Mouse (Mus musculus) spleen, adult 2 months (tissue): ENCODE data around the gene Thada.

ENCODE experiments used
- CTCF ChIP-seq: fragments of 200-500 bp; IDR thresholded peaks from 2 replicates; pipeline ENCODE4 v1.5.1; 2011; ENCODE audit warnings: mild to moderate bottlenecking, inconsistent platforms; ENCODE audit not compliant: insufficient read depth, insufficient read length, insufficient replicate concordance; ENCODE audit errors: extremely low read depth
- POLR2A ChIP-seq: fragments of 200-500 bp; IDR thresholded peaks from 2 replicates; pipeline ENCODE4 v1.6.1; 2011; ENCODE audit warnings: low read depth, low read length, inconsistent platforms

DNA sequence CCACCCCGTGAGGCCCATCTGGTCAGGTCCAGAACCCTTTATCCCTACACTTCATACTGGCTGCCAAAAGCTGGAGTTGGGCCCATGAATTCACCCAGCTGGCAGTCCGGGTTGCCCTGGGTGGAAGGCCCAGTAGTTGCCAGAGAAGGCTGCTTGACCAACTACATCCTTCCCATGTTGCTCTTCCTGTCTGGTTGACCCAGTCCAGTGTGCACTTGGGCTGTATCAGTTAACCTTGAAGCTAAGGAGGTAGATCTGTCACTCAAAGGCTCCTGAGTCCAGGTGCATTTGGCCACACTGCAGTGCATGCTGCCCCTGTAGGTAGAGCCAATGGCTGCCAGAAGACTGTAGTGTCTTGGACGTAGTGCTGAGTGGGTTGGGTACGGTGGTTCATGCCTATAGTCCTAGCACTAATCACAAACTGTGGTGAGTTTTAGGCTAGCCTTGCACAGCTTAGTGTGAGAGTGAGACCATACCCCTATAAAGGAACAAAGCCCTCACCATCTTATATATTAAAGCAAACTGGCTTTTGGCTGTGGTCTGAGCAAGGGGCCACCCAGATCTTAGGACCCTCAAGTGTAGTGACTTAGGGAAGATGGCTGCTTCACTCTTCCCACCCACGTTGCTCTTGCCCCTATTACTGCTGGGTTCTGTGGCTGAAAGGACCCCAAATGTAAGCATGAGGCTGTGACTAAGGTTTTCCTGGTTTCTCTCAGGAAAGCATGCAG, 276.7 kb downstream of the Thada start:
- TF ChIP-seq CTCF, result no peak
- no peak for TF ChIP-seq POLR2A
